Mouse (Mus musculus): ENCODE measurements at regions not wholly inside any gene's neighbourhood (a gene's known extent, or its start where the extent isn't known, plus 50 kb on each side); places are given as distances from the start of the nearest gene placed in this dataset.

DNA sequence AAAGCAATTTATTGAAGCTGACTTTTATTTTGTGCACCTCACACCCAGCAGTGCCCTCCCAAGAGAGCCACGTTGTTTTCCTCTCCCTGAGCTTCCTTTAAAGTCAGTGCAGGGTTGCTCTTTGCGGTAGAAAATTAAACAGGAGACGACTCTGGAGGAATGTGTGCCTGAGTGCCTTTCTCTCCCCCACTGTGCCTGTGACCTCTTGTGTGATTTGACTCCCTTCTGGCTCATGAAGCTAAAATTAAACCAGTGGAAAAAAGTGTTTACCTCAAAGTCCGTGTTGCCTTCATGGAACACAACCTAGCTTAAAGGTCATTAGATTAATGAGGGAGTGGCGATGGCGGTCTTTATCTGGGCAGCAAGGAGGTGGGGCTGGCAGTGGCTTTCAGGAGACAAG lies 423.4 kb upstream of the Cited2 start:
- ATAC-seq = no peak
- Histone ChIP-seq H3K4me1 (ENCODE audit: insufficient read depth, low read length) (no peaks in the 10 kb centered on the region), H3K4me2 (ENCODE audit: low read depth, low read length) (no peak overlapping the region), H3K9ac (replicated peaks; ENCODE audit: low read length) (no peak overlapping the region), H3K9me3 (ENCODE audit: low read length) (no peaks in the 10 kb centered on the region), H3K27me3 (ENCODE audit: insufficient read depth, low read length) (no peaks in the 10 kb centered on the region), H3K27ac (no peak overlapping the region), H3K4me3 (ENCODE audit: low read length) (no peak overlapping the region), H3K36me3 (ENCODE audit: insufficient read depth, low read length) (no peaks in the 10 kb centered on the region)
- 34% methylated on average over 6 of the region's 6 CpGs for WGBS
- no peak for TF ChIP-seq CTCF (IDR thresholded peaks at IDR 0.05; ENCODE audit: low read depth)
- DNase-seq (ENCODE audit: low spot score) = no peak

DNA sequence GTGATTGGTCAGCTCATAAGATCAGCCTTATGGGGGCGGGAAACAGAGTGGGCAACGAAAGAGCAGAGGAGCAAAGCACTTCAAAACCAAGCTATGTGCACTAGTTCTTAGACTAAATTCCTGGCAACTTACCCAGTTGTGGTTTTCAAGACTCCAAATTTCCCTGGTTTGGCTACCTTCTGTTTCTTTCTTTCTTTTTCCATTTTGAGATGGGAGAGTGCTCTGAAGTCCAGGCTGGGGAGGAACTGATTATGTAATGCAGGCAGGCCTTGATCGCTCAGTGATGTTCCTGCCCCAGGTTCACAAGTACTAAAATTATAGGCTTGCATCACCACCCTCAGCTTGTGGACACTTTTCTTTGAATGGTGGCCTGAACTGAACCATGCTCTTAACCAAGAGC lies 396.3 kb upstream of the Cited2 start:
- ATAC-seq (no peak), DNase-seq (ENCODE audit: low spot score) (no peak)
- H3K36me3 ChIP-seq (ENCODE audit: insufficient read depth, low read length) = no peaks in the 10 kb centered on the region
- no peak overlapping the region for H3K9ac ChIP-seq (replicated peaks; ENCODE audit: low read length)
- no peak overlapping the region for H3K4me2 ChIP-seq (ENCODE audit: low read depth, low read length)
- no peaks in the 10 kb centered on the region for H3K9me3 ChIP-seq (ENCODE audit: low read length)
- H3K4me1 ChIP-seq (ENCODE audit: insufficient read depth, low read length) = peaks cover 8% of the 10 kb centered on the region; the same call in 1 of the 2 replicates
- WGBS = 96% methylated on average over 3 of the region's 3 CpGs
- no peak for TF ChIP-seq CTCF (IDR thresholded peaks at IDR 0.05; ENCODE audit: low read depth)
- no peak overlapping the region for H3K4me3 ChIP-seq (ENCODE audit: low read length)
- no peak overlapping the region for H3K27ac ChIP-seq
- no peaks in the 10 kb centered on the region for H3K27me3 ChIP-seq (ENCODE audit: insufficient read depth, low read length)

DNA sequence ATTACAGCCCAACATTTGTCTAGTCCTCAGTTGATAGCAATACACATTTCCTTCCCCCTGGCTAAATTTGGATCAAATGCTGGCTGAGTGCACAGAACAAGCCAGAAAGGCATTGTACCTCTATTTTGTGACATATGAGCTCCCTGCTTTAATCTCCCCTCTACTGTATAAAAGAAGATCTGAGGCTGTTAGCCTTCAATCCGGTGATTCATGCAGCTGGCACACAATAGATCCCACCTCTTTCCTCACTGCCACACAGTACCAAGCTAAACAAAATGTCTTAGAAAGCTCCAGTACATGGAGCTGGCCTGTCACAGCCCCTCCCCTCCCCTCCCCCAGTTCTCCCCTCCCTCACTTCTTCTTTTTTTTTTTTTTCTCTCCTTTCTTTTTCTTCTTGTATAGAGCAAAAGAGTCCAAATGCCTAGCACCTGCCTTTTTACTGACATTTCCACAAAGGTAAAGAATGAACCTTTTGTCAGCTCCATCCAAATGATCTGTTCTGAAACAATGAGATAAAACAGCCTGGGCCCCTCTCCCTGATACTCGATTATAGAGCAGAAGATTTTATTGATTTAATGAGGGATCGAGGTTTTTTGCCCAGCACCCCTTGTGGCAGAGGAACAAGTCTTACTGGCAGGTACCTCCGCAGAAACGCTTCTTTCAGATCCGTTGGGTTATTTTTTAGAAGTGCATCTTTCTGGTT lies 392.0 kb upstream of the Cited2 start:
- Histone ChIP-seq H3K4me2 (ENCODE audit: low read depth, low read length) (peak overlapping the region; percentile 62), H3K36me3 (ENCODE audit: insufficient read depth, low read length) (no peaks in the 10 kb centered on the region), H3K9ac (replicated peaks; ENCODE audit: low read length) (peak overlapping the region; percentile 42), H3K27ac (peak overlapping the region; percentile 73), H3K4me1 (ENCODE audit: insufficient read depth, low read length) (peaks cover 8% of the 10 kb centered on the region; the same call in 1 of the 2 replicates), H3K9me3 (ENCODE audit: low read length) (no peaks in the 10 kb centered on the region), H3K27me3 (ENCODE audit: insufficient read depth, low read length) (no peaks in the 10 kb centered on the region), H3K4me3 (ENCODE audit: low read length) (peak overlapping the region; percentile 38)
- DNase-seq (ENCODE audit: low spot score) = peak; percentile 48
- TF ChIP-seq CTCF (IDR thresholded peaks at IDR 0.05; ENCODE audit: low read depth) = no peak
- peak; percentile 77 for ATAC-seq
- WGBS = under 1% methylated on average over 6 of the region's 6 CpGs

DNA sequence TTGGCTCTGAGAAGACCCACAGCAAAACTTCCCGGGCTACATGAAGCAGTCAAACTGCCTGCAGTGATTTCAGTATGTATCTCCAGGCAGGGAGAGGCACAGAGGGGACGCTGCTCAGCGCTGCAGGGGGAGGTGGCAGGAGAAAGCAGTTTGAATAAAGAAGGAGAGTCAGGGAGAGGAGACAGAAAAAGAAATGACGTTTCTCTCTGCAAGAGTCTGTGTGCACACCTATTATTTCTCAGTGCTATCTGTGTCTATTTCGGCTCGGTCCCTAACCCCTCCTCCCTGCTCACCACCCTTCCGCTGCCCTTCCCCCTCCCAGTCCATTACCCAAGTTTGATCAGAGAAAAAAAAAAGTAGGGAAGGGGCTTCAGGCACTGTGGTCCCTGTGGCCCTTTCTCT lies 391.4 kb upstream of the Cited2 start:
- H3K27ac ChIP-seq = peak overlapping the region; percentile 73
- peak overlapping the region; percentile 38 for H3K4me3 ChIP-seq (ENCODE audit: low read length)
- DNase-seq (ENCODE audit: low spot score) (peak; percentile 51), ATAC-seq (peak; percentile 80)
- H3K27me3 ChIP-seq (ENCODE audit: insufficient read depth, low read length) = no peaks in the 10 kb centered on the region
- H3K9me3 ChIP-seq (ENCODE audit: low read length) = no peaks in the 10 kb centered on the region
- H3K4me1 ChIP-seq (ENCODE audit: insufficient read depth, low read length) = peaks cover 8% of the 10 kb centered on the region; the same call in 1 of the 2 replicates
- TF ChIP-seq CTCF (IDR thresholded peaks at IDR 0.05; ENCODE audit: low read depth) = no peak
- H3K9ac ChIP-seq (replicated peaks; ENCODE audit: low read length) = peak overlapping the region; percentile 42
- WGBS = 0% methylated on average over 7 of the region's 7 CpGs
- no peaks in the 10 kb centered on the region for H3K36me3 ChIP-seq (ENCODE audit: insufficient read depth, low read length)
- peak overlapping the region; percentile 62 for H3K4me2 ChIP-seq (ENCODE audit: low read depth, low read length)

DNA sequence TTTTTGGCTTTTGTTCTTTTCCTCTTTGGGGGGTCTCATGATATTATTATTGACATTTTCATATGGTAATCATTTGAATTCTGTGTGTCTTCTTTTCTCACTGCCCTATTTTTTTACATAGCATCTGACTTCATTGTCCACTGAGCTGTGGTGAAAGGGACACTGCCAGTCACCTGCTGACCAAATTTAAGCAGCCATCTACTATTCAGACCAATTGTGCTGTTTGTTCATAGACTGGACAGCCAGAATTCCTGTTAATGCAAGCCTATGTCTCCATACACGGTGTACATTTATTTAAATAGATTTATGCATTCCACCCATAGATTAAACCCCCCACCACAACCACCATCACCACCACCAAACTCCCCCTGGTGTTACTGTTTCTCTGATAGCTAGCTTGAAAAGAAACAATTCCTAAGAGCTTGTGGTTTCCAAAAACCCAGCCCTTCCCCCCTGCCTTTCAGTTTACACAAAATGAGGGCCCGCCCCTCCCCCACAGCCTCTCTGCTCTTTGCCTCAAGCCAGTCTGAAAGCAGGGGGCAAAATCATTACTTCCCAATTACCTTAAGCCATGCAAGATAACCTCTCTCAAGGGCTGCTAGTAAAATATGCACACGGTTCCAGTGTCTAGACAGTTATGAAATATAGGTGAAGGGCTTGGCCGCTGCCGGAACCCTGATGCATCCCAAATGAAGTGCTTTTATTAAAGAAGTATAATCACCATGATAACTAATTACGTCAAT lies 390.8 kb upstream of the Cited2 start:
- Histone ChIP-seq H3K27ac (peak overlapping the region; percentile 73; the same call in 1 of the 2 replicates), H3K9me3 (ENCODE audit: low read length) (no peaks in the 10 kb centered on the region), H3K27me3 (ENCODE audit: insufficient read depth, low read length) (no peaks in the 10 kb centered on the region), H3K4me1 (ENCODE audit: insufficient read depth, low read length) (peaks cover 8% of the 10 kb centered on the region; the same call in 1 of the 2 replicates), H3K36me3 (ENCODE audit: insufficient read depth, low read length) (no peaks in the 10 kb centered on the region), H3K4me3 (ENCODE audit: low read length) (peak overlapping the region; percentile 38; the same call in 1 of the 2 replicates), H3K4me2 (ENCODE audit: low read depth, low read length) (peak overlapping the region; percentile 62), H3K9ac (replicated peaks; ENCODE audit: low read length) (peak overlapping the region; percentile 42; the same call in 1 of the 2 replicates)
- peak; percentile 41 for DNase-seq (ENCODE audit: low spot score)
- 32% methylated on average over 6 of the region's 6 CpGs for whole genome bisulfite sequencing
- peak; percentile 50 for ATAC-seq
- peak; percentile 15; the same call in 1 of the 2 replicates for TF ChIP-seq CTCF (IDR thresholded peaks at IDR 0.05; ENCODE audit: low read depth)

DNA sequence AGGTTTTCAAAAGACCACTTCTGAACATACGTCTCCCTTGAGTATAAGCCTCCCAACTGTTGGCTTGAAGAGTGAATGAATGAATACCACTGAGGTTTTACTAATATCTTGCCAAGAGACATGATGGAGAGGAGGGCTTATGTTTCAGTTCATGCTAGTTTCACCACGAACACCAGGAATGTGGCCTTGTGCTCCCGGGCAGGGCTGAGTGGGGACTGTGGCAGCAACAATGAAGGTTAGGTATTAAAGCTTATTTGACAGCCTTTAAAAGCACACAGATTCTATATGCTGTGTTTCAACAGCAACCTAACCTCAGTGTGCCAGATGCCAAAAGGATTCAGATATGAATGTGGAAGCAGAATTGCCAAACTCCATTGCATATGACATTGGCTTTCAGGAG lies 390.0 kb upstream of the Cited2 start:
- 53% methylated on average over 3 of the region's 3 CpGs for WGBS
- H3K4me3 ChIP-seq (ENCODE audit: low read length) = no peak overlapping the region
- TF ChIP-seq CTCF (IDR thresholded peaks at IDR 0.05; ENCODE audit: low read depth) = no peak
- H3K4me2 ChIP-seq (ENCODE audit: low read depth, low read length) = no peak overlapping the region
- H3K9me3 ChIP-seq (ENCODE audit: low read length) = no peaks in the 10 kb centered on the region
- ATAC-seq = no peak
- H3K27ac ChIP-seq = no peak overlapping the region
- H3K4me1 ChIP-seq (ENCODE audit: insufficient read depth, low read length) = peaks cover 8% of the 10 kb centered on the region; the same call in 1 of the 2 replicates
- no peaks in the 10 kb centered on the region for H3K27me3 ChIP-seq (ENCODE audit: insufficient read depth, low read length)
- no peak for DNase-seq (ENCODE audit: low spot score)
- no peak overlapping the region for H3K9ac ChIP-seq (replicated peaks; ENCODE audit: low read length)
- no peaks in the 10 kb centered on the region for H3K36me3 ChIP-seq (ENCODE audit: insufficient read depth, low read length)

Measured in hindbrain, postnatal 0 days (tissue).